Mouse (Mus musculus) heart, embryonic 15.5 days (tissue): Measurements from ENCODE around the gene Hnrnpa2b1. TPM values are rescaled to one million over a fixed set of nuclear protein-coding genes. Genes with fewer than 3 reads are reported as not detected.

Experiments used
- ATAC-seq: fragments of 200-750 bp; cut with Nextera tagmentation; replicated peaks from 2 replicates; pipeline ENCODE4 v1.8.0; 2017; ENCODE audit warnings: low read depth, moderate TSS enrichment; ENCODE audit not compliant: insufficient number of reproducible peaks, insufficient read depth, low FRiP score
- H3K27ac ChIP-seq: fragments of 300-500 bp; sonication (generic); 2 replicates; pipeline ENCODE4 v1.5.1; 2015; ENCODE audit warnings: mild to moderate bottlenecking, inconsistent platforms
- H3K27me3 ChIP-seq: fragments of 300-500 bp; sonication (generic); 2 replicates; pipeline ENCODE4 v1.6.1; 2015; ENCODE audit warnings: inconsistent platforms
- H3K36me3 ChIP-seq: fragments of 300-500 bp; sonication (generic); 2 replicates; pipeline ENCODE4 v1.6.1; 2015; ENCODE audit warnings: mild to moderate bottlenecking, inconsistent platforms
- H3K4me1 ChIP-seq: fragments of 300-500 bp; sonication (generic); replicated peaks from 2 replicates; pipeline ENCODE4 v1.6.1; 2015; ENCODE audit warnings: inconsistent platforms
- H3K4me2 ChIP-seq: fragments of 300-500 bp; sonication (generic); 2 replicates; pipeline ENCODE4 v1.6.1; 2015; ENCODE audit warnings: inconsistent platforms, mild to moderate bottlenecking, moderate library complexity
- H3K4me3 ChIP-seq: fragments of 300-500 bp; sonication (generic); 2 replicates; pipeline ENCODE4 v1.5.1; 2015; ENCODE audit warnings: mild to moderate bottlenecking, inconsistent platforms
- H3K9ac ChIP-seq: fragments of 300-500 bp; sonication (generic); 2 replicates; pipeline ENCODE4 v1.6.1; 2015; ENCODE audit warnings: mild to moderate bottlenecking, inconsistent platforms
- H3K9me3 ChIP-seq: fragments of 300-500 bp; sonication (generic); replicated peaks from 2 replicates; pipeline ENCODE4 v1.6.1; 2016; ENCODE audit warnings: inconsistent platforms
- WGBS: fragments of 180-500 bp; shearing (Covaris S2); methylation state at CpG from one replicate; pipeline ENCODE4 v1.1.7; 2015; ENCODE audit warnings: mixed read lengths; 5-methylcytosine and 5-hydroxymethylcytosine counted together
- polyA plus RNA-seq: library from polyadenylated mRNA; unstranded; fragments of >200 nt; fragmentation: Nextera tagmentation; extraction: Ambion mirVana; gene quantifications from 2 replicates; pipeline ENCODE4 v1.2.1, GENCODE M21; 2015

Hnrnpa2b1 gene
- polyA plus RNA-seq, result 1,124 and 1,142 TPM in 2 replicates

DNA sequence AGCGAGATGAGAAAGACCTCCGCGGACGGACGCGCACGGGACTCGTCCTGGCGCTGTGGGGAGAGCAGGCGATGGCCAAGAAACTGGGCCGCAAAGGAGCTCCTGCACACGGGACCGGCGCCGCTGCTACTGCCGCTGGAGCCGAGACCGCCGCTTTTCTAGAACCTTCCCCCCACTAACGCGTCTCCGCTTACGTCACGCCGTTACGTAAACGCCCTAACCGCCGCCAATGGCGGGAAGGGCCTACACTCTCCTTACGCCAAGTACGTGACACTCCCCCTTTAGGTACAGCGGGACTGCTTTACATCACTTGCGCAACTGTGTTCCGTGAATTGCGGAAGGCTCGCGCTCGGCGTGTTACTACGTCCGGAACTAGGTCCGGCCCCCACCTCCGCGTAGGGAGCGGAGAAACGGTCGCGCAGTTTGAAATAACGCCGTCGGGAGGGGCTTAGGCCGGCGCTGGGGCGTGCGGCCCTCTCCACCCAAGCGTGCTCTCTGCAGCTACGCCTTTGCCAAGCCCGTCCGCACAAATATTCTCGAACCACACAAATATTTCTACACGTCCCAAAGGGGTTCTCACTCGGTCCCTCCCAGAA lies at the start of gene Hnrnpa2b1:
Hnrnpa2b1 (minus strand) TSS at position 180 of the 596 bp plus-strand sequence.
- Histone ChIP-seq H3K36me3 (peaks cover 40% of the 10 kb centered on the region), H3K27me3 (no peaks in the 10 kb centered on the region), H3K9me3 (no peaks in the 10 kb centered on the region), H3K4me2 (peak within 1 kb of the TSS; percentile 60), H3K9ac (peak within 1 kb of the TSS; percentile 97), H3K4me3 (peak within 1 kb of the TSS; percentile 68), H3K4me1 (peaks cover 35% of the 10 kb centered on the region), H3K27ac (peak within 1 kb of the TSS; percentile 100)
- peak; percentile 88 for ATAC-seq
- under 1% methylated on average over 63 of the region's 63 CpGs for WGBS

DNA sequence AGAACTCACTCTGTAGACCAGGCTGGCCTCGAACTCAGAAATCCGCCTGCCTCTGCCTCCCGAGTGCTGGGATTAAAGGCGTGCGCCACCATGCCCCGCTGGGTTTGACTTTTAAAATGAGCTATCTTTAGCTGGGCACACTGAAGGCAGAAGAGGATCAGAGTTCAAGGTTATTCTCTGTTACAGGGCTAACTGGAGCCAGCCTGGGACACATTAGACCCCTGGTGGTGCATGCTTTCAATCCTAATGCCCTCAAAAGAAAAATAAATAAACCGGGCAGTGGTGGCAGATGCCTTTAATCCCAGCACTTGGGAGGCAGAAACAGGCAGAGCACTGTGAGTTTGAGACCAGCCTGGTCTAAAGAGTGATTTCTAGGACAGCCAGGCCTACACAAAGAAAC lies 45.2 kb upstream of the Hnrnpa2b1 start:
- no peak overlapping the region for H3K27ac ChIP-seq
- ATAC-seq, result no peak
- no peak overlapping the region for H3K4me3 ChIP-seq
- H3K4me1 ChIP-seq, result no peaks in the 10 kb centered on the region
- WGBS, result 93% methylated on average over 7 of the region's 7 CpGs
- H3K36me3 ChIP-seq, result no peaks in the 10 kb centered on the region
- H3K9ac ChIP-seq, result no peak overlapping the region
- H3K4me2 ChIP-seq, result no peak overlapping the region
- H3K9me3 ChIP-seq, result no peaks in the 10 kb centered on the region
- H3K27me3 ChIP-seq, result no peaks in the 10 kb centered on the region

DNA sequence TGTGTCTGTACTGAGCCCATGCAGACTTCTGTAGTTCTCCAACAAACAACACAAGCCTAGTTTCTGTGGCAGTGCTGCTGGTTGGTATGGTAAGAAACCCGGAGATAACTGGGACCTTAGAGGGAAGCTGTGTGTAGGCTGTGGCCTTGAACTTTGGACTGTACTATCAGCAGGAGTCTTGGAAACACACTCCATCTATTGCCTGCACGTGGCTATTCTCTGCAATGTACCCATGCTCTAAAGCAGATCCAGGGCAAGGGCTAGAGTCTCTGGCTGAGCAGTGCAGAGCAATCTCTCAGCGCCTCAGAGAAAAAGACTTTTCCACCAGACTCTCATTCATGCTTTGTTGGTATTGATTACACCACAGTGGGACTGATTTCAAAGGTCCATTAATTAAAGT lies 44.1 kb upstream of the Hnrnpa2b1 start:
- Histone ChIP-seq H3K27ac (no peak overlapping the region), H3K4me2 (no peak overlapping the region), H3K27me3 (no peaks in the 10 kb centered on the region), H3K9me3 (no peaks in the 10 kb centered on the region), H3K36me3 (no peaks in the 10 kb centered on the region), H3K4me1 (no peaks in the 10 kb centered on the region), H3K9ac (no peak overlapping the region), H3K4me3 (no peak overlapping the region)
- no peak for ATAC-seq
- 67% methylated on average over 3 of the region's 3 CpGs for WGBS

DNA sequence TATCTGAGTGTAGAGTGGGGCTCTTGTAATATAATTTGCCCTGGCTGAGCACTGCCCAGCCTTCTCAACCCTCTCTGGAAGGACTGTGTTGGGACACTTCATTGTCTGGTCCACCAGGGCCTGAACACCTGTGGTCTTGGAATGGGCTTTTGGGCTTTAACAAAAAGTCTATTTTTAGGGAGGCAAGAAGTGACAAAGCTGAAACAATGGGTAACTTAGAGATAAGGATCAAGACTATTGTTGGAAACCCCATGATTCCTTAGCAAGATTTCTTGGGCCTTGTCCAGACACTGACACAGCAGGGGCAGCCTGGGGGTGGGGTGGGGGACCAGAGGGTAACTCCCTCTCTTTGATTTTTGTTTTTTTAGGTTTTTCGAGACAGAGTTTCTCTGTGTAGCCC lies 41.3 kb upstream of the Hnrnpa2b1 start:
- Histone ChIP-seq H3K4me2 (no peak overlapping the region), H3K27me3 (no peaks in the 10 kb centered on the region), H3K9ac (no peak overlapping the region), H3K36me3 (no peaks in the 10 kb centered on the region), H3K4me3 (no peak overlapping the region), H3K4me1 (no peaks in the 10 kb centered on the region), H3K9me3 (no peaks in the 10 kb centered on the region), H3K27ac (no peak overlapping the region)
- whole genome bisulfite sequencing, result 63% methylated on average over 1 of the region's 1 CpGs
- no peak for ATAC-seq

DNA sequence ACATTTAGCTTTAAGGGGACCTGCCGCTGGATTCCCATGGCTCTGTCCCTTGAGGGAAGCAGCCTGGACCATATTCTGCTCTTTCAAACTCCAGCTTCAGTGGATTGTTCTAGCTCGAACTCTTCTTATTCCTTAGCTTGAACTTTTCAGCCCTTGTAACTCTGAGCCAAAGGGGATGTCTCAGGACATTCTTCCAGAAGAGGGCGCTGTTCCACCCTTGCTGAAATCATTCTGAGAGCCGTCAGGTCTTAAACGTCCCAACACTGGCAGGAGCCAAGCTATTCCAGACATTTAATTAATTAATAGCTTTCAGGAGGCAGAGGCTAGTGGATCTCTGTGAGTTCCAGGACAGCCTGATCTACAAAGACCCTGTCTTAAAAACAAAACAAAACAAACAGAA lies 40.4 kb upstream of the Hnrnpa2b1 start:
- Histone ChIP-seq H3K27me3 (no peaks in the 10 kb centered on the region), H3K9me3 (no peaks in the 10 kb centered on the region), H3K27ac (no peak overlapping the region), H3K4me1 (no peaks in the 10 kb centered on the region), H3K4me3 (no peak overlapping the region), H3K36me3 (no peaks in the 10 kb centered on the region), H3K9ac (no peak overlapping the region), H3K4me2 (0 out of 2 replicates have a peak overlapping the region, but pooled peaks have one; percentile 54)
- WGBS, result 22% methylated on average over 5 of the region's 5 CpGs
- no peak for ATAC-seq

DNA sequence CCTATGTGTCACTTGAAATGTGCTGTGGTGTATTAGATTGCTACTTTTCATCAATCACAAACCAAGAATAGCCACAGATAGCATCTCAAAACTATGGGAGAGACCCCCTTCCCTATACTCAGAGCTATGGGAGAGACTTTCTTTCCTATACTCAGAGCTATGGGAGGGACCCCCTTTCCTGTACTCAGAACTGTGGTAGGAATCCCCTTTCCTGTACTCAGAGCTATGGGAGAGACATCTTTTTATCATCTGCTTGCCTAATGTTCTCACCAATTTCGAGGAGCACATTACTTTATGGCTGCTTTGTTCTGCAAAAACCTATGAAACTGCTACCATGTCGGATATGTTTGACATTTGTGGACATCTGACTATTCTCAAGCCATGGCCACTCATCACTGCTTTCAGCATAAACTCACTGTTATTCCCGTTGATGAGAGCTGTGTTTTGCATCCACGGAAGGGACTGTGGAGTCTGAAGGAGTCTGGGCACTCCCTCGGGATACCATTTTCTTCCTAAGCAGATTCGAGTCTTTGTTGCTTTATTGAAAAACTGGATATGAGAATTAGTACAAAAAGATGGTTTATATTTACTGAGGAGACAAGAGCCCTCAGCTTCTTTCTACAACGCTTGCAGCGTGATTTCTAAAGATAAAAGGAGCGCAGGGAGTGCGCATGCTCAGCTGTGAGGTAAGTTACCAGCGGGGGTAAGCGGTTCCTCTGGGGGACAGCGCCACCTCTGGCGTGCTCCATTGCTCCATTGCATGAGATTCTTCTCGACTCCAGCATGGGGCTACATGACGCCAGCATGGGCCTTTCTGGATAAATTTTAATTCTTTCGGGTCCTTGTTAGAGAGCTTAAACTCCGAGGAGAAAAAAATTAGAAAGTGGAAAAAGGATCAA lies 39.3 kb upstream of the Hnrnpa2b1 start:
- no peaks in the 10 kb centered on the region for H3K4me1 ChIP-seq
- H3K4me2 ChIP-seq, result peak overlapping the region; percentile 54
- no peaks in the 10 kb centered on the region for H3K36me3 ChIP-seq
- no peak overlapping the region for H3K27ac ChIP-seq
- H3K27me3 ChIP-seq, result no peaks in the 10 kb centered on the region
- WGBS, result 18% methylated on average over 18 of the region's 18 CpGs
- ATAC-seq, result 0 out of 2 replicates have a peak, but pooled peaks have one; percentile 62
- H3K9me3 ChIP-seq, result no peaks in the 10 kb centered on the region
- peak overlapping the region; percentile 37 for H3K4me3 ChIP-seq
- 0 out of 2 replicates have a peak overlapping the region, but pooled peaks have one; percentile 2 for H3K9ac ChIP-seq

DNA sequence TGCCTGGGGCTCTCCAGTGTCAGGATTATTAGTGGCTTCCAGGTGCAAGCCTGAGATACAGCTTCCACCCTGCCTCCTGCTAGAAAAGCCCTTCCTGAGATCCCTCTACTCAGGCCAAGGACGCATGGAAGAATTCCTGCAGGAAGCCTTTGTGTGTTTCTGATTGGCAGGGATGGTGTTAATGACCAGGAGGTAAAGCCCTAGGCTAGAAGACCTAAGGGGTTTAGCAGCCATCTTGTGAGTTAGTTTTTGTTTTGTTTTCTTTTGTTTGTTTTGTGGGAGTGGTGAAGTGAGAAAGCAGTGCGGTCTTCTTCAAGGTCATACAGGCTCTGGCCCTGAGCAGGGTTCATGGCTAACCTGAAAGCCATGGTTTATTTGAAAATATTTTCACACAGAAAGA lies 37.9 kb upstream of the Hnrnpa2b1 start:
- Histone ChIP-seq H3K9me3 (no peaks in the 10 kb centered on the region), H3K36me3 (no peaks in the 10 kb centered on the region), H3K27me3 (no peaks in the 10 kb centered on the region), H3K27ac (no peak overlapping the region), H3K4me1 (no peaks in the 10 kb centered on the region), H3K4me2 (no peak overlapping the region), H3K4me3 (no peak overlapping the region), H3K9ac (no peak overlapping the region)
- 77% methylated on average over 2 of the region's 2 CpGs for WGBS
- no peak for ATAC-seq

DNA sequence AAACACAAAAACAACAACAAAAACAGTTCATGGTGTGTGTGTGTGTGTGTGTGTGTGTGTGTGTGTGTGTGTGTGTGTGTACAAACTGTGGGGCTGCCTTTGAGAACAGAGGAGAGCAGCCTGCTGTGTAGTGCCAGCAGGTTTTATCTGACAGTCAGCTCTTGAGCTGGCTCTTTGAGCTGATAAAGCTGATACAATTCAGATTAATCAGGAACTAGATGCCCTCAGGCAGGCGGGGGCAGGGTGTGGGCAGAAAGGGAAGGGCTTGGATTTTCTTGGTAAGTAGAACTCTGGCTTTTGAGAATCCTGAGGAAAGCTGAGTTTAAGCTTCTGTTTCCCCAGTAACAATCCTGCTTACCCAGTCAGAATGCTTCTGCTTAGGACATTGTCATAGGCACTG lies 36.0 kb upstream of the Hnrnpa2b1 start:
- no peaks in the 10 kb centered on the region for H3K36me3 ChIP-seq
- 50% methylated on average over 1 of the region's 1 CpGs for WGBS
- no peaks in the 10 kb centered on the region for H3K27me3 ChIP-seq
- no peak overlapping the region for H3K27ac ChIP-seq
- no peak overlapping the region for H3K9ac ChIP-seq
- no peak for ATAC-seq
- H3K4me1 ChIP-seq, result no peaks in the 10 kb centered on the region
- no peaks in the 10 kb centered on the region for H3K9me3 ChIP-seq
- H3K4me3 ChIP-seq, result no peak overlapping the region
- H3K4me2 ChIP-seq, result no peak overlapping the region

DNA sequence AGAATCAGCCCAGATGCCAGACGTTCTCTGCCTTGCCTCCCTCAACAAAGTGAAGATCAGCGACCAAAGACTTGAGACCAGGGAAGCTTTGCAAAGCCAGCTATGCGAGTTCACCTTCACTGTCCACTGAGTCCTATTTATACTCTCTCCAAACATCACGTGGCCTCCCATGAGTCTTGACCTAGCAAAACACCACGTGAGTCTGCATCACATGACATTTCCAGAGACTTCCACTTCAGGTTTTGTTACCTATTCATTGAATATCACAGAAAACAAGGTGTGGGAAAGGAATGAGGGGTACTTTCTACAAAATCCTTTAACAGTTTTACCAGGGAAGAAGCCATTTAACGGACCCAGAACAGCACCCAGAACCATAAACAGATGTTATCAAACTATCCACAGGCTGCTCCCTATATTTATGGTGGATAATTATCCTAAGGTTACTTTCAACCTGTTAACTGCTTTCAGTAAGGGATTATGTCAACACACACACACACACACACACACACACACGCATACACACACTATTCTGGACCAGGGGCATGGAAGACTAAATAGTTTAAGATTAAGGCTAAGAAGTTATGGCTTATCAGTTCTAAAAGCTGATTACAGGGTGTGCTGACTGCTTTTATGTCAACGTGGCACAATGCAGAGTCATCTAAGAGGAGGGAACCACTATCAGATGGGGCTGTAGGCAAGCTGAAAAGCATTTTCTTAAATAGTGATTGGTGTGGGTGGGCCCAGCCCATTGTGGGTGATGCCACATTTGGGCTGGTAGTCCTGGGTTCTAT lies 27.8 kb upstream of the Hnrnpa2b1 start:
- no peak overlapping the region for H3K4me3 ChIP-seq
- no peaks in the 10 kb centered on the region for H3K36me3 ChIP-seq
- no peaks in the 10 kb centered on the region for H3K27me3 ChIP-seq
- no peaks in the 10 kb centered on the region for H3K4me1 ChIP-seq
- no peak overlapping the region for H3K9ac ChIP-seq
- WGBS, result 59% methylated on average over 8 of the region's 8 CpGs
- H3K27ac ChIP-seq, result no peak overlapping the region
- no peak for ATAC-seq
- H3K9me3 ChIP-seq, result no peaks in the 10 kb centered on the region
- no peak overlapping the region for H3K4me2 ChIP-seq

DNA sequence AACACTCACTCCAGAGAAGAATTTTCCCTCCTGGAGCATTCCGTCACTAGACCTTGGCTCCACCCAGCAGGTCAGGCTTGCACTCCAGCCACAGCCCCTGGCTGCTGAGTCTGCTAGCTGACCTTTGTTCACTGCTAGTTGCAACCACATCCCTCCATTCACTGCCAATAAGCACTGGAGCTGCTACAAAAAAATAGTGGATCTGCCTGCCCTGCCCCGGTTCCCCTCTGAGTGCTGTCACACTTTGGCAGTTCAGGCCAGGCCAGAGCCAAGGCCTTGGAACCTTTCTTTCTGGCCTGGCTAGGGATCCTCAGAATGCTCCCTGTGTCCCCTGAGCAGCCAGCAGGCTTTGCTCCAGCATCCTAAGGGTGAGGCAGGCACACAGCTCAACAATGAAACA lies 20.1 kb upstream of the Hnrnpa2b1 start:
- 23% methylated on average over 2 of the region's 2 CpGs for WGBS
- Histone ChIP-seq H3K27ac (peak overlapping the region; percentile 53), H3K9ac (no peak overlapping the region), H3K4me1 (peaks cover 8% of the 10 kb centered on the region), H3K9me3 (0 out of 2 replicates have a peak, but pooled peaks cover 2% of the 10 kb centered on the region), H3K36me3 (no peaks in the 10 kb centered on the region), H3K27me3 (no peaks in the 10 kb centered on the region), H3K4me3 (no peak overlapping the region), H3K4me2 (no peak overlapping the region)
- ATAC-seq, result no peak

DNA sequence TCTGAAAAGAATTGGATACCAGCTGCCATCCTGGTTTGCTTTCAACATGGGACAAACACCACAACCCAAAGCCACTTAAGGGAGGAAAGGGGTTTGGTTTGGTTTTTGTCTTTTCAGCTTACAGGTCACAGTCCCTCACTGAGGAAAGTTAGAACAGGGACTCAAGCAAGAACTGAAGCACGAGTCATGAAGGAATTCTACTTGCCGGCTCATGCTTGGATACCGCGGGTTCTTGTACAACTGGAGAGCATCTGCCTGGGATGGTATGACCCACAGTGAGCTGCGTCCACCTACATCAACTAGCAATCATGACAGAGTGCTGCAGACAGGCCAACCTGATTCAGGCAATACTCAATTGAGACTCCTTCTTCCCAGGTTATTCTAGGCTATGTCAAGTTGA lies 17.0 kb upstream of the Hnrnpa2b1 start:
- 74% methylated on average over 5 of the region's 5 CpGs for WGBS
- ATAC-seq, result no peak

More for the DNA sequence above, 17.0 kb upstream of the Hnrnpa2b1 start:
- H3K36me3 ChIP-seq, result peaks cover 14% of the 10 kb centered on the region
- H3K4me1 ChIP-seq, result peaks cover 8% of the 10 kb centered on the region
- H3K27me3 ChIP-seq, result no peaks in the 10 kb centered on the region
- no peak overlapping the region for H3K4me3 ChIP-seq
- H3K4me2 ChIP-seq, result no peak overlapping the region
- H3K27ac ChIP-seq, result no peak overlapping the region
- 0 out of 2 replicates have a peak, but pooled peaks cover 2% of the 10 kb centered on the region for H3K9me3 ChIP-seq
- H3K9ac ChIP-seq, result no peak overlapping the region
